Mouse (Mus musculus): ENCODE data around the gene Gm49601. TPM values are rescaled to one million over a fixed set of nuclear protein-coding genes. Genes with fewer than 3 reads are reported as not detected.

The Gm49601 gene
- 37.3 and 43.2 TPM in 2 replicates for polyA plus RNA-seq (2012; rRNA removed)

GRCm38 (mm10) chr16:18626376-18626878, at the start of gene Gm49601:
TSS of gene Gm49601 (minus strand) at chr16:18626427.

GRCm38 (mm10) chr16:18629390-18630231, 3.4 kb upstream of the Gm49601 start, which contains the start of gene Sept5:
TSS of gene Sept5 (minus strand) at chr16:18629954.

GRCm38 (mm10) chr16:18622019-18622418, 4.2 kb downstream of the Gm49601 start, which contains the start of gene Gp1bb:
TSS of gene Gp1bb (minus strand) at chr16:18622403.

GRCm38 (mm10) chr16:18589804-18590790, 36.1 kb downstream of the Gm49601 start, which contains the start of gene Tbx1:
TSS of gene Tbx1 (minus strand) at chr16:18590671.

Other genes starting within 250 kb of the Gm49601 start
- gene Txnrd2, start 200.0 kb downstream of the Gm49601 start, polyA plus RNA-seq (2012; rRNA removed): 23.1 and 30.1 TPM in 2 replicates
- 37.2 and 47.8 TPM in 2 replicates for gene Comt, start 199.6 kb downstream of the Gm49601 start, polyA plus RNA-seq (2012; rRNA removed)
- 7.9 and 10.4 TPM in 2 replicates for gene Gnb1l, start 127.7 kb downstream of the Gm49601 start, polyA plus RNA-seq (2012; rRNA removed)
- gene Rtl10, start 127.5 kb downstream of the Gm49601 start, polyA plus RNA-seq (2012; rRNA removed): 7.6 and 10.4 TPM in 2 replicates
- 2.3 and 10.8 TPM in 2 replicates for gene Tbx1, start 35.8 kb downstream of the Gm49601 start, polyA plus RNA-seq (2012; rRNA removed)
- gene Gp1bb, start 4.0 kb downstream of the Gm49601 start, polyA plus RNA-seq (2012; rRNA removed): 4.8 and 8.9 TPM in 2 replicates
- gene Sept5, start 3.5 kb upstream of the Gm49601 start, polyA plus RNA-seq (2012; rRNA removed): 76.8 and 93.6 TPM in 2 replicates
- 29.4 and 38.3 TPM in 2 replicates for gene Cldn5, start 150.4 kb upstream of the Gm49601 start, polyA plus RNA-seq (2012; rRNA removed)
- 59.1 and 68.8 TPM in 2 replicates for gene Ufd1, start 185.4 kb upstream of the Gm49601 start, polyA plus RNA-seq (2012; rRNA removed)
- 70.9 and 78.8 TPM in 2 replicates for gene Cdc45, start 185.6 kb upstream of the Gm49601 start, polyA plus RNA-seq (2012; rRNA removed)
- 22.3 and 30.5 TPM in 2 replicates for gene 2510002D24Rik, start 210.2 kb upstream of the Gm49601 start, polyA plus RNA-seq (2012; rRNA removed)
- gene Gm28539, start 210.2 kb upstream of the Gm49601 start, polyA plus RNA-seq (2012; rRNA removed): 3.0 TPM in 1 of 2 replicates, not detected in the other

Measured in central nervous system, embryonic 11.5 days (tissue).